Mouse (Mus musculus) C2C12 (cell line): ENCODE measurements around the gene Ube2ql1. TPM values are rescaled to one million over a fixed set of nuclear protein-coding genes. Genes with fewer than 3 reads are reported as not detected.

Experiments used
- H3K27me3 ChIP-seq: one replicate; pipeline ENCODE4 v1.6.1; 2011; ENCODE audit not compliant: control insufficient read depth, insufficient read depth, insufficient read length
- H3K36me3 ChIP-seq: one replicate; pipeline ENCODE4 v1.6.1; 2011; ENCODE audit not compliant: control insufficient read depth, insufficient read depth
- H3K4me3 ChIP-seq: one replicate; pipeline ENCODE4 v1.5.1; 2011; ENCODE audit warnings: mild to moderate bottlenecking, control low read depth; ENCODE audit not compliant: poor library complexity, insufficient read depth, severe bottlenecking
- H3K79me2 ChIP-seq: one replicate; pipeline ENCODE4 v1.6.1; 2011; ENCODE audit not compliant: control insufficient read depth, insufficient read depth
- H3K79me3 ChIP-seq: one replicate; pipeline ENCODE4 v1.6.1; 2011; ENCODE audit warnings: low read depth, control low read depth
- H3ac ChIP-seq: one replicate; pipeline ENCODE3; 2011; ENCODE audit warnings: low read depth; ENCODE audit not compliant: control insufficient read depth, insufficient read length
- CEBPB ChIP-seq: IDR thresholded peaks from one replicate; pipeline ENCODE4 v1.6.1; 2011; ENCODE audit warnings: low read depth, mild to moderate bottlenecking, control low read depth, moderate library complexity
- CTCF ChIP-seq: IDR thresholded peaks from one replicate; pipeline ENCODE4 v1.5.1; 2011; ENCODE audit not compliant: control insufficient read depth, insufficient read depth, insufficient read length
- FOSL1 ChIP-seq: IDR thresholded peaks from one replicate; pipeline ENCODE4 v1.8.0; 2011; ENCODE audit warnings: mild to moderate bottlenecking, low read length; ENCODE audit not compliant: poor library complexity, insufficient read depth, severe bottlenecking
- MAX ChIP-seq: IDR thresholded peaks from one replicate; pipeline ENCODE4 v1.6.1; 2011; ENCODE audit warnings: mild to moderate bottlenecking, control low read depth
- MYOD1 ChIP-seq: IDR thresholded peaks from one replicate; pipeline ENCODE4 v1.6.1; 2011; ENCODE audit warnings: low read depth; ENCODE audit not compliant: control insufficient read depth, insufficient read length
- MYOG ChIP-seq: IDR thresholded peaks from one replicate; pipeline ENCODE4 v1.6.1; 2011; ENCODE audit not compliant: control insufficient read depth, insufficient read length; ENCODE audit errors: extremely low read depth
- USF1 ChIP-seq: IDR thresholded peaks from one replicate; pipeline ENCODE4 v1.6.1; 2011; ENCODE audit warnings: low read depth, mild to moderate bottlenecking, control low read depth, moderate library complexity
- polyA plus RNA-seq: library from polyadenylated mRNA; unstranded; fragments of >200 nt; fragmentation: generic; extraction: Trizol; gene quantifications from one replicate; pipeline ENCODE4 v1.2.1, GENCODE M21; 2012; ENCODE audit warnings: missing spikeins

The Ube2ql1 gene
- polyA plus RNA-seq, 1 experiment = 0.13 TPM

DNA sequence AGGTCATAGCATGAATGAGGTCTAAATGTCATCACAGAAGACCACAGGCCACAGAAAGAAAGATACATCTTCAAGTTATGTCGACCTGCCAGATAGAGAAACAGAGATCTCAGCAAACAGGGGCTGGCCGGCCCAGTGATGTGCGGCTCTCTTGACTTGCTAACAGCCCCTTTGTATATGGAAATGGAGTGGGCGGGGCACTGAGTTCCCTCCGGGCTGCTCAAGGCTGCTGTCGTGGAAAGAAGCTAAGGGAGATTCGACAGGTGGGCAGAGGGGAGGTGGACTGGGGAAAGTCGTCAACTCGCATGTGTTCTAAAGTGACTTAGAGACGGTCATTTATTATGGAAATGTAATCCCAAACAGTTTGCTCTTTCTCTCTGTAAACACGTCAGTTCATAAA is 36.2 kb downstream of the Ube2ql1 start:
- no peaks in the 10 kb centered on the region for H3K79me2 ChIP-seq
- no peak overlapping the region for H3ac ChIP-seq
- H3K27me3 ChIP-seq = peaks cover 19% of the 10 kb centered on the region
- TF ChIP-seq FOSL1 (no peak), CTCF (no peak)
- no peaks in the 10 kb centered on the region for H3K79me3 ChIP-seq
- no peak overlapping the region for H3K4me3 ChIP-seq
- H3K36me3 ChIP-seq = no peaks in the 10 kb centered on the region

GRCm38 (mm10) chr13:69701397-69701796 is 38.3 kb downstream of the Ube2ql1 start:
- H3ac ChIP-seq = no peak overlapping the region
- H3K79me2 ChIP-seq = no peaks in the 10 kb centered on the region
- H3K27me3 ChIP-seq = peaks cover 19% of the 10 kb centered on the region
- H3K79me3 ChIP-seq = no peaks in the 10 kb centered on the region
- H3K36me3 ChIP-seq = no peaks in the 10 kb centered on the region
- H3K4me3 ChIP-seq = no peak overlapping the region
- no peak for TF ChIP-seq MYOD1
- no peak for TF ChIP-seq MYOG
- TF ChIP-seq CTCF = no peak
- no peak for TF ChIP-seq FOSL1
- TF ChIP-seq USF1 = no peak
- TF ChIP-seq CEBPB = no peak
- TF ChIP-seq MAX = no peak

GRCm38 (mm10) chr13:69700827-69701226 is 38.9 kb downstream of the Ube2ql1 start:
- no peak for TF ChIP-seq USF1
- Histone ChIP-seq H3K4me3 (no peak overlapping the region), H3K79me2 (no peaks in the 10 kb centered on the region)

GRCm38 (mm10) chr13:69696333-69696991 is 43.2 kb downstream of the Ube2ql1 start:
- no peaks in the 10 kb centered on the region for H3K79me2 ChIP-seq
- H3K79me3 ChIP-seq = no peaks in the 10 kb centered on the region
- TF ChIP-seq FOSL1 (no peak), CEBPB (no peak), CTCF (peak; percentile 54)
- no peak overlapping the region for H3K4me3 ChIP-seq
- H3K36me3 ChIP-seq = no peaks in the 10 kb centered on the region
- peaks cover 6% of the 10 kb centered on the region for H3K27me3 ChIP-seq
- no peak overlapping the region for H3ac ChIP-seq

More at GRCm38 (mm10) chr13:69700827-69701226, 38.9 kb downstream of the Ube2ql1 start:
- H3K27me3 ChIP-seq = peaks cover 19% of the 10 kb centered on the region
- no peaks in the 10 kb centered on the region for H3K79me3 ChIP-seq
- H3ac ChIP-seq = no peak overlapping the region
- no peaks in the 10 kb centered on the region for H3K36me3 ChIP-seq

GRCm38 (mm10) chr13:69691074-69691473 is 48.6 kb downstream of the Ube2ql1 start:
- H3K27me3 ChIP-seq = peaks cover 17% of the 10 kb centered on the region
- no peak for TF ChIP-seq MYOG
- no peak for TF ChIP-seq MYOD1
- peak; percentile 19 for TF ChIP-seq CTCF
- no peaks in the 10 kb centered on the region for H3K36me3 ChIP-seq
- no peaks in the 10 kb centered on the region for H3K79me2 ChIP-seq
- H3K79me3 ChIP-seq = no peaks in the 10 kb centered on the region
- H3K4me3 ChIP-seq = no peak overlapping the region
- no peak overlapping the region for H3ac ChIP-seq

DNA sequence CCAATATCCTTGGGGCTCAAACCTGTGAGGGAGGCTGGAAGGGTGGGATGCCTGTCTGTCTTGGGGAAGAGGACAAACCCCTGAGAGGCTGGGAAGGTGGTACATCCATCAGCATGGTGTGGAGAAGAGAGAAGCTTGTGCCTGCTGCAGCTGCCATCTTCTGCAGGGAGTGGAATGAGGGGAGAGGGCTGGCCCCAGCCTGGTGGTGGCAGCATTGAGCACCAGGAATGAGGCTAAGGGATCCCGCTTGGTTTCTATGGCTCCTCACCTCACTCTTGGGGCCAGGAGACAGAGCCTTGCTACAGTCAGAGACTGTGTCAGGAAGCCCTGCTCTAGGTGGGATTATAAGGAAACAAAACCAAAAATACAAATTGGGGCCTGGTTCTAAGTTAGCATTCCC is 52.7 kb downstream of the Ube2ql1 start:
- TF ChIP-seq FOSL1 (no peak), MYOD1 (no peak), USF1 (no peak)
- Histone ChIP-seq H3K36me3 (no peaks in the 10 kb centered on the region), H3K27me3 (peaks cover 20% of the 10 kb centered on the region), H3K79me3 (no peaks in the 10 kb centered on the region), H3ac (no peak overlapping the region), H3K4me3 (no peak overlapping the region), H3K79me2 (no peaks in the 10 kb centered on the region)
